Mouse (Mus musculus) heart, embryonic 11.5 days (tissue): ENCODE data around the gene Chchd10. TPM values are rescaled to one million over a fixed set of nuclear protein-coding genes. Genes with fewer than 3 reads are reported as not detected.

ENCODE experiments used
- ATAC-seq: fragments of 200-750 bp; cut with Nextera tagmentation; replicated peaks from 2 replicates; pipeline ENCODE4 v1.8.0; 2017; ENCODE audit warnings: moderate library complexity; ENCODE audit not compliant: insufficient number of reproducible peaks, low FRiP score, low TSS enrichment
- H3K27ac ChIP-seq: fragments of 300-500 bp; sonication (generic); 2 replicates; pipeline ENCODE4 v1.5.1; 2014; ENCODE audit warnings: mild to moderate bottlenecking, low read depth, low read length
- H3K27me3 ChIP-seq: fragments of 300-500 bp; sonication (generic); 2 replicates; pipeline ENCODE4 v1.6.1; 2014; ENCODE audit warnings: mild to moderate bottlenecking, low read length, mixed read lengths; ENCODE audit not compliant: control insufficient read depth, insufficient read depth
- H3K36me3 ChIP-seq: fragments of 300-500 bp; sonication (generic); 2 replicates; pipeline ENCODE4 v1.6.1; 2014; ENCODE audit warnings: mild to moderate bottlenecking, low read length, moderate library complexity, mixed read lengths; ENCODE audit not compliant: control insufficient read depth, insufficient read depth
- H3K4me1 ChIP-seq: fragments of 300-500 bp; sonication (generic); 2 replicates; pipeline ENCODE4 v1.6.1; 2014; ENCODE audit warnings: low read length; ENCODE audit not compliant: control insufficient read depth, insufficient read depth
- H3K4me2 ChIP-seq: fragments of 300-500 bp; sonication (generic); 2 replicates; pipeline ENCODE4 v1.6.1; 2014; ENCODE audit warnings: mild to moderate bottlenecking, moderate library complexity
- H3K4me3 ChIP-seq: fragments of 300-500 bp; sonication (generic); 2 replicates; pipeline ENCODE4 v1.5.1; 2014; ENCODE audit warnings: low read depth, low read length
- H3K9ac ChIP-seq: fragments of 300-500 bp; sonication (generic); 2 replicates; pipeline ENCODE4 v1.6.1; 2014; ENCODE audit warnings: mild to moderate bottlenecking, low read depth, low read length, moderate library complexity
- H3K9me3 ChIP-seq: fragments of 300-500 bp; sonication (generic); replicated peaks from 2 replicates; pipeline ENCODE4 v1.6.1; 2016; ENCODE audit warnings: low read length; ENCODE audit not compliant: control insufficient read depth
- WGBS: fragments of 180-500 bp; shearing (Covaris S2); extraction: QIAGEN DNeasy Blood & Tissue Kit; methylation state at CpG from one replicate; pipeline ENCODE4 v1.1.7; 2014; ENCODE audit not compliant: insufficient replicate concordance; 5-methylcytosine and 5-hydroxymethylcytosine counted together
- polyA plus RNA-seq: library from polyadenylated mRNA; unstranded; fragments of >200 nt; fragmentation: Nextera tagmentation; extraction: Ambion mirVana; gene quantifications from 2 replicates; pipeline ENCODE4 v1.2.1, GENCODE M21; 2014

The Chchd10 gene
- polyA plus RNA-seq, 1 experiment from 2014 or later = 414 TPM

DNA sequence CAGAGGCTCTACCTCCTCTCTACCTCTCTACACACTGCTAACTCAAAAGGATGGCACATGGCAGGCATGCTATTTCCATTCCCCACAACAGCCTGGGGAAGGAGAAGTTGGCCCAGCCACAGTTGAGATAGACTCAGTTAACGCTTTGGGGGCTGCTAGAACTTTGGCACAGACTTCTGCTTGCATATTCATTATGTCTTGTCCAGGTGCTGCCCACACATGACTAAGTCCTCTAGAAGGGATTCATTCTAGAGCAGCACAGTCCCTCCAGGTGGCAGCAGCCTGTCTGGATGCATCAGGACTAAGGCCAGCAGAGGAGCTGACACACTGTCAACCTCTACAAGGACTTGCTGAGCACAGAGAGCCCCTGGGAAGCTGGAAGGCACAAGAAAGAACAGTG lies 36.7 kb upstream of the Chchd10 start:
- no peaks in the 10 kb centered on the region for H3K27me3 ChIP-seq
- H3K4me2 ChIP-seq = no peak overlapping the region
- H3K9ac ChIP-seq = no peak overlapping the region
- WGBS = 92% methylated on average over 1 of the region's 1 CpGs
- H3K4me1 ChIP-seq = peaks cover 21% of the 10 kb centered on the region
- H3K36me3 ChIP-seq = peaks cover 22% of the 10 kb centered on the region
- no peaks in the 10 kb centered on the region for H3K9me3 ChIP-seq
- no peak overlapping the region for H3K27ac ChIP-seq
- no peak for ATAC-seq
- H3K4me3 ChIP-seq = no peak overlapping the region

DNA sequence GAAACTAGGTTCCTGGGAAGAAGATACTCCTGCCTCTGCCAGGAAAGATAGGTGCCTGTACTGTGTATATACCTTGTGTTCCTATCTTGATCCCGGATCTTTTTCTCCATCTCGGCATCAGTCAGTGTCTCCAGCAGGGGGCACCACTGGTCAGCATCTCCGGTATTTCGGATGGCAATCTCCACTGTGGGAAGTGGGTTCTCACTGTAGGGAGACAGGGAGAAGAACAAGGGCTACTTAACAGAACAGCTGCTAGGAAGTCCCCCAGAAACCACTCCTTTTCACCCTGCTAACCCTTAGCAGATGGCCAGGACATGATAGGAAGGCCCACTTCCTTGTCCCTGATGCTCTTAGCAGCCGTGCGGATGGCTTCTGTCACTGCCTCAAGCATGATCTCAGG lies 35.6 kb upstream of the Chchd10 start:
- Histone ChIP-seq H3K4me2 (no peak overlapping the region), H3K9ac (no peak overlapping the region), H3K4me3 (no peak overlapping the region), H3K4me1 (peaks cover 21% of the 10 kb centered on the region), H3K27me3 (no peaks in the 10 kb centered on the region), H3K9me3 (no peaks in the 10 kb centered on the region), H3K36me3 (peaks cover 28% of the 10 kb centered on the region), H3K27ac (no peak overlapping the region)
- ATAC-seq = no peak
- 46% methylated on average over 6 of the region's 6 CpGs for WGBS

DNA sequence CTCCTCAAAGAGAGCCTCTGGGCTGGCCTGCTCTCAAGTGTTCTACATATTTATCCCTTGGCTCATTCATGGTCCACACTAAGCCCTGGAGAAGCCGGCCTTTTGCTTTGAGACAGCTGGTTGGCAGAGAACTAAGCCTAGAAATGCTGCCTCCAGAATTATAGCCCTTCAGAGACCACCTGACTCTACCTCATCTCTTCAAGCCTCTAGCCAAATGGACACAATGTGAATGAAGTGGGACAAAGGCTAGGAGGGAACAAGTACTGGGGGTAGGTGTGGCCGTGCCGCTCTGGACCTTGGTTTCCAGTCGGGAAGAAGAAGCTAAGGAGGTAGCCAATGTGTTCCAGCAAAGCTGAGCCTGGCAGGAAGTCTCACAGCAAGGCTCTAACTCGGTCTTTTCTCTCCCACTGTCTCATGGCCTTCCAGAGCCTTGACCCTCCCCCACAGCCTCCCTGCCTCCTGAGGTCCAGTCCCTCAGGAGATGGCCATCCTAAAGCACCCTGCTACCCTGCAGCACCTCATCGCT lies 34.8 kb upstream of the Chchd10 start:
- 0 out of 2 replicates have a peak overlapping the region, but pooled peaks have one; percentile 4 for H3K27ac ChIP-seq
- H3K4me2 ChIP-seq = no peak overlapping the region
- no peak for ATAC-seq
- WGBS = 78% methylated on average over 6 of the region's 6 CpGs
- H3K9me3 ChIP-seq = no peaks in the 10 kb centered on the region
- H3K27me3 ChIP-seq = no peaks in the 10 kb centered on the region
- H3K4me1 ChIP-seq = peaks cover 21% of the 10 kb centered on the region
- no peak overlapping the region for H3K4me3 ChIP-seq
- H3K9ac ChIP-seq = no peak overlapping the region
- H3K36me3 ChIP-seq = peaks cover 33% of the 10 kb centered on the region

DNA sequence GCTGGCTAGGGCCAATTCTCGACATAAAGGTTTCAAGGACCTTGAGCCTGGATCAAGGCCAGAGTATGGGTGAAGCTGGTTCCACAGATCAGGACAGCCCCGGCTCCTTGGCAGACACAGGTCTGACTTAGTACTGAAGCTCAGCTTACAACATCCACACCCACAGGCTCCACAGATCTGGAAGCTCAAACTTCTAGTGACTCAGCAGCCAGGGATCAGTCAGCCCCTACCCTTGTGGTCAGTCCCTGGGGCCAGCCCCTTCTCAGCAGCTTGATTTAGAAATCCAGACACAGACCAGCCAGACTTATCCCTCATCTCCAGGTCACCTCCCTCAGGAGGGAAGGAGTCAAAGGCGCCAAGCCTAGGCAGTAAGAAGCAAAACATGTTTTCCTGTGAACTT lies 34.1 kb upstream of the Chchd10 start:
- H3K4me3 ChIP-seq = no peak overlapping the region
- H3K27ac ChIP-seq = peak overlapping the region; percentile 4; the same call in 1 of the 2 replicates
- H3K4me2 ChIP-seq = no peak overlapping the region
- H3K4me1 ChIP-seq = peaks cover 16% of the 10 kb centered on the region; the same call in 1 of the 2 replicates
- ATAC-seq = no peak
- WGBS = 48% methylated on average over 3 of the region's 3 CpGs
- H3K9me3 ChIP-seq = no peaks in the 10 kb centered on the region
- H3K9ac ChIP-seq = peak overlapping the region; percentile 29; the same call in 1 of the 2 replicates
- no peaks in the 10 kb centered on the region for H3K27me3 ChIP-seq
- peaks cover 39% of the 10 kb centered on the region for H3K36me3 ChIP-seq

DNA sequence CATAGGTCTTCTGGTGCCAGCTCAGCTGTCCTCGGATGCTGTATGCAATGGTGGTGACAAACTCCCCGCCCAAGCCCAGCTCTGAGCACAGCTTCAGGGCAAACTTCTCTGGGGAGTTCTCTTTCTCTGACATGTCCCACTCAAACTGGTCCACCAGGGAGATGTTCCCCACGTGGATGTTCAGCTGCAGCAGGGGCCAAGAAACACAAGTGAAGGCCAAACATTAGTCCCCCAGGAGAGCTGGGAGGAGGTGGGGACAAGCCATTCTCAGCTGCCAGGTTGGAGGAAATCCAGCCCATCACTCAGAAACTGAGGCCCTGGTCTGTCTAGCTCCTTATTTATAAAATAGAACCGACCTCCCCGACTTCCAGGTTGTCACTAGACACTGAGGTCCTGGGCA lies 28.5 kb upstream of the Chchd10 start:
- Histone ChIP-seq H3K4me3 (no peak overlapping the region), H3K9me3 (no peaks in the 10 kb centered on the region), H3K36me3 (peaks cover 39% of the 10 kb centered on the region), H3K4me1 (peaks cover 4% of the 10 kb centered on the region; the same call in 1 of the 2 replicates), H3K4me2 (no peak overlapping the region), H3K27me3 (no peaks in the 10 kb centered on the region), H3K27ac (no peak overlapping the region), H3K9ac (no peak overlapping the region)
- ATAC-seq = no peak
- 89% methylated on average over 5 of the region's 5 CpGs for WGBS

DNA sequence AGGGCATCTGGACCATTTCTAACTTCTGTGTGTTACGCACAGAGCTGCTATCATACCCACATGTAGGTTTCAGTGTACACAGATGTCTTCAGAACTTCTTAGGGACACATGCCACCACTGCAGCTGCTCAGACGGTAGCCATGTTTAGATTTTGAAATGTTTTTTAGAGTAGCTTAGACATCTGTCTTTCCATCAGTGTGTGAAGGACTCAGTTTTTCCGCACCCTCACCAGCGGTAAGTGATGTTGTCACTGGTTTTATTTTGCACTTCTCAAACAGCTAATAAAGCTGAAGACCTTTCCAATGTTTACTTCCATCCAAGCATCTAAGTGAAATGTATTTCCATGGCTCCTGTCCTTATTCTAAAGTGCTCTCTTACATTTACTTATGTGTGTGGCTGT lies 26.0 kb upstream of the Chchd10 start:
- no peak overlapping the region for H3K4me2 ChIP-seq
- H3K4me1 ChIP-seq = no peaks in the 10 kb centered on the region
- H3K4me3 ChIP-seq = no peak overlapping the region
- no peak for ATAC-seq
- peaks cover 54% of the 10 kb centered on the region for H3K36me3 ChIP-seq
- no peaks in the 10 kb centered on the region for H3K9me3 ChIP-seq
- WGBS = 97% methylated on average over 4 of the region's 4 CpGs
- no peak overlapping the region for H3K9ac ChIP-seq
- no peak overlapping the region for H3K27ac ChIP-seq
- H3K27me3 ChIP-seq = no peaks in the 10 kb centered on the region

DNA sequence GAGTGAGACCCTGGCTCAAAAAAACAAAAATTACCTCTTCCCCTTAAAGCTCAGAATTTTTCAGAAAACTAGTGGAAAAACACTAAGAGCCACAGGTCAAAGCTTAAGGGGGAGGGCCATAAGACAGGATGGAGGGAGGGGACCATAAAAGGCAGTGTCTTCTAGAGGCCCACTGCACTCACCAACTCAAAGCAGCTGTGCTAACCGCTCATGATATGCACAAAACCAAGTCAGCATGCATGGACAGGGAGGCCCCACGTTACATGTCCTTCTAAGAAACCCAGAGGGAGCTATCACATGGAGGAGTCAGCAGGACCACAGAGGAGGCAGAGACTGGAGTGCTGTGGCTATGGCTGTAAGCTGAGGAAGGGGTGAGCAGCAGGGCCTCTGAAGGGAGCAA lies 22.2 kb upstream of the Chchd10 start:
- no peaks in the 10 kb centered on the region for H3K27me3 ChIP-seq
- no peaks in the 10 kb centered on the region for H3K9me3 ChIP-seq
- ATAC-seq = no peak
- H3K27ac ChIP-seq = no peak overlapping the region
- no peak overlapping the region for H3K4me2 ChIP-seq
- H3K36me3 ChIP-seq = peaks cover 51% of the 10 kb centered on the region
- H3K9ac ChIP-seq = no peak overlapping the region
- 90% methylated on average over 2 of the region's 2 CpGs for WGBS
- peaks cover 12% of the 10 kb centered on the region for H3K4me1 ChIP-seq
- H3K4me3 ChIP-seq = no peak overlapping the region

DNA sequence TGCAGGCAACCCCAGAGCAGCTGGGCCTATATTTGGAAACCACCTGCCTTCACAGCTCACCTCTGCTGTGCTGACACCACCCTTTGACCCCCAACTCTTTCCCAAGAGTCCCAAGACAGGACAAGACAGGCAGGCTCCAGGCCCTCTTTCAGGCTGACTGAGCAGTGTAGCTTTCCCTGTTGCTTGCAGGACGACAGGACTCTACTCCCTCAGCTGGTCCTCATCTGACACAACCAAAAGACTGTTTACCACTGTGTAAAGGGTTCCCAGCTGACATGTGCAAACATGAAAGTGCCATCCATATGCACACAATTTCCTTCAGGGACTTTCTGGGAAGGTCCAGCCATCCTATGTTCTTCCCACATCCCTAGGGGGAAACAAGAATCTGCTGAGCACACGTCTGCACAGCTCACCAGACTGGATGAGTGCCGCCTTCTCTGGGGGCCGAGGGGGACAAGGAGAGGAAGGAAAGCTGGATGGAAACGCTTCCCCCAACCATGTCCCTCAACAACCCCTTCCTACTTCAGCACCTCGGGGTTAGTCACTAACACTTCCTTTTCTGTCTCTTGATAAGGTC lies 19.8 kb upstream of the Chchd10 start:
- peaks cover 44% of the 10 kb centered on the region for H3K36me3 ChIP-seq
- no peaks in the 10 kb centered on the region for H3K9me3 ChIP-seq
- H3K4me3 ChIP-seq = no peak overlapping the region
- no peak overlapping the region for H3K4me2 ChIP-seq
- H3K4me1 ChIP-seq = peaks cover 19% of the 10 kb centered on the region
- H3K27ac ChIP-seq = no peak overlapping the region
- ATAC-seq = no peak
- 51% methylated on average over 6 of the region's 6 CpGs for WGBS
- H3K27me3 ChIP-seq = no peaks in the 10 kb centered on the region
- no peak overlapping the region for H3K9ac ChIP-seq

DNA sequence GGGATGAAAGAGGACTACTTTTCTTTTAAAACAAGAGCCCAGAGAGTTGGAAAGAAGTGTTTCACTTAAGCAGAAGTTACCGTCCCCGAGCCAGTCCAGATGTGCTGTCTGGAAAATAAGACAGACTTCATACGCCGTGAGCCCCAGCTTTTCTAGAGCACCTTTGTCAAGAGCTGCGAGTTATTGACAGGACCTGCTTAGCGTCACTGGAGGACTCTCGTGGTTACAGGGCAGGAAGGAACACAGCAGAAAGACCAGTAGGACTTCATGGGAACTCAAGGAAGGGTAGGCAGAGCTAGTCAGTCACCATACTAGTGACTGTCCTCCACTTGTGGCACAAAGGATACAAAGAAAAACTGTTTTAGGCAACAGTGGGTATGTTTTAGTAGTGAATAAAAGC lies 17.4 kb upstream of the Chchd10 start:
- no peak for ATAC-seq
- no peak overlapping the region for H3K9ac ChIP-seq
- no peaks in the 10 kb centered on the region for H3K27me3 ChIP-seq
- no peaks in the 10 kb centered on the region for H3K9me3 ChIP-seq
- H3K4me3 ChIP-seq = no peak overlapping the region
- H3K36me3 ChIP-seq = peaks cover 33% of the 10 kb centered on the region
- H3K4me2 ChIP-seq = no peak overlapping the region
- H3K4me1 ChIP-seq = peaks cover 26% of the 10 kb centered on the region
- 45% methylated on average over 7 of the region's 7 CpGs for WGBS
- peak overlapping the region; percentile 35; the same call in 1 of the 2 replicates for H3K27ac ChIP-seq
